Mouse (Mus musculus): ENCODE results near the gene Myo3b.

DNA sequence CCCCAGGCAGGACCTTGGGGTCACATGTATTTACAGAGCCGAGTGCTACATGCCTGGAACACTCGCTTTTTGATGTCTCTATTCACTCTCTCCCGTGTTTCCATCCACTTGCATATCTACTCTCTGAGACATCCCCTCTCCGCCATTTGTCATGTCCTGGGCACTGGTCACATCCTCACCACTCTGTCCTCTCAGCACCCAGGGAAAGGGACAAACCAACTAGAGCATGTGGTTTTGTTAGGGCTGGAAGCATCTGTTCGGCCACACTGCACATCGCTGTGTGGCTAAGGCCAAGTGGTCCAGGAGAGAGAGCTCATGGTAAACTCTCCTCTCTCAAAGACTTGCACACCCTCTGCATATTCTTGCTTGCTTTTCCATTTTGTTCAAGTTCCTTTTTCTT, 361.4 kb downstream of the Myo3b start:
- TF ChIP-seq POLR2AphosphoS2 (IDR thresholded peaks at IDR 0.05; ENCODE audit: insufficient read length, low read depth) (no peak), CEBPB (IDR thresholded peaks at IDR 0.05; ENCODE audit: insufficient read depth, poor library complexity, severe bottlenecking) (no peak)

All from myocyte (in vitro differentiated cells).